Mouse (Mus musculus): ENCODE measurements around the gene Gm17581.

GRCm38 (mm10) chr2:155775685-155776263 is 40.1 kb upstream of the Gm17581 start:
- TF ChIP-seq CTCF (IDR thresholded peaks at IDR 0.05; ENCODE audit: low read depth, low read length): no peak
- TF ChIP-seq POLR2A (IDR thresholded peaks at IDR 0.05; ENCODE audit: extremely low read depth, insufficient read depth, low read length): no peak
